Mouse (Mus musculus) hindbrain, embryonic 13.5 days (tissue): ENCODE measurements at regions not wholly inside any gene's neighbourhood (a gene's known extent, or its start where the extent isn't known, plus 50 kb on each side); places are given as distances from the start of the nearest gene placed in this dataset.

Source experiments
- ATAC-seq: fragments of 200-750 bp; cut with Nextera tagmentation; 2 replicates; pipeline ENCODE4 v1.8.0; 2017; ENCODE audit warnings: moderate TSS enrichment; ENCODE audit not compliant: low FRiP score
- H3K27ac ChIP-seq: fragments of 300-500 bp; sonication (generic); 2 replicates; pipeline ENCODE4 v1.5.1; 2015; ENCODE audit warnings: inconsistent platforms, mild to moderate bottlenecking, moderate library complexity
- H3K27me3 ChIP-seq: fragments of 300-500 bp; sonication (generic); 2 replicates; pipeline ENCODE4 v1.6.1; 2015; ENCODE audit warnings: mild to moderate bottlenecking, inconsistent platforms
- H3K36me3 ChIP-seq: fragments of 300-500 bp; sonication (generic); 2 replicates; pipeline ENCODE4 v1.6.1; 2015; ENCODE audit warnings: mild to moderate bottlenecking, inconsistent platforms
- H3K4me1 ChIP-seq: fragments of 300-500 bp; sonication (generic); replicated peaks from 2 replicates; pipeline ENCODE4 v1.6.1; 2015; ENCODE audit warnings: inconsistent platforms
- H3K4me2 ChIP-seq: fragments of 300-500 bp; sonication (generic); 2 replicates; pipeline ENCODE4 v1.6.1; 2015; ENCODE audit warnings: inconsistent platforms, mild to moderate bottlenecking, moderate library complexity
- H3K4me3 ChIP-seq: fragments of 300-500 bp; sonication (generic); 2 replicates; pipeline ENCODE4 v1.5.1; 2015; ENCODE audit warnings: mild to moderate bottlenecking, inconsistent platforms
- H3K9ac ChIP-seq: fragments of 300-500 bp; sonication (generic); 2 replicates; pipeline ENCODE4 v1.6.1; 2015; ENCODE audit warnings: mild to moderate bottlenecking, inconsistent platforms
- H3K9me3 ChIP-seq: fragments of 300-500 bp; sonication (generic); 2 replicates; pipeline ENCODE4 v1.6.1; 2016; ENCODE audit warnings: inconsistent platforms
- WGBS: fragments of 180-500 bp; shearing (Covaris S2); methylation state at CpG from one replicate; pipeline ENCODE4 v1.1.7; 2015; 5-methylcytosine and 5-hydroxymethylcytosine counted together

- Histone ChIP-seq H3K9ac (no peak overlapping the region), H3K9me3 (no peaks in the 10 kb centered on the region), H3K27me3 (no peaks in the 10 kb centered on the region), H3K27ac (no peak overlapping the region), H3K36me3 (no peaks in the 10 kb centered on the region), H3K4me2 (no peak overlapping the region), H3K4me1 (no peaks in the 10 kb centered on the region), H3K4me3 (no peak overlapping the region)
- ATAC-seq = 0 out of 2 replicates have a peak, but pooled peaks have one; percentile 57
Observed at GRCm38 (mm10) chr12:48929035-48929434, 453.4 kb upstream of the Foxg1 start.

GRCm38 (mm10) chr12:48946505-48946904 lies 436.0 kb upstream of the Foxg1 start:
- Histone ChIP-seq H3K4me3 (no peak overlapping the region), H3K4me1 (no peaks in the 10 kb centered on the region), H3K9me3 (no peaks in the 10 kb centered on the region), H3K27ac (no peak overlapping the region), H3K27me3 (no peaks in the 10 kb centered on the region), H3K4me2 (no peak overlapping the region), H3K9ac (no peak overlapping the region), H3K36me3 (no peaks in the 10 kb centered on the region)
- no peak for ATAC-seq

- peak overlapping the region; percentile 83 for H3K27ac ChIP-seq
- no peaks in the 10 kb centered on the region for H3K27me3 ChIP-seq
- no peaks in the 10 kb centered on the region for H3K36me3 ChIP-seq
- H3K4me1 ChIP-seq = peaks cover 13% of the 10 kb centered on the region
- ATAC-seq = peak; percentile 93
- WGBS = 31% methylated on average over 6 of the region's 6 CpGs
- H3K4me3 ChIP-seq = no peak overlapping the region
- H3K9ac ChIP-seq = no peak overlapping the region
- 0 out of 2 replicates have a peak, but pooled peaks cover 3% of the 10 kb centered on the region for H3K9me3 ChIP-seq
- H3K4me2 ChIP-seq = 0 out of 2 replicates have a peak overlapping the region, but pooled peaks have one; percentile 25
Observed at GRCm38 (mm10) chr12:48959289-48960005, 423.0 kb upstream of the Foxg1 start.

DNA sequence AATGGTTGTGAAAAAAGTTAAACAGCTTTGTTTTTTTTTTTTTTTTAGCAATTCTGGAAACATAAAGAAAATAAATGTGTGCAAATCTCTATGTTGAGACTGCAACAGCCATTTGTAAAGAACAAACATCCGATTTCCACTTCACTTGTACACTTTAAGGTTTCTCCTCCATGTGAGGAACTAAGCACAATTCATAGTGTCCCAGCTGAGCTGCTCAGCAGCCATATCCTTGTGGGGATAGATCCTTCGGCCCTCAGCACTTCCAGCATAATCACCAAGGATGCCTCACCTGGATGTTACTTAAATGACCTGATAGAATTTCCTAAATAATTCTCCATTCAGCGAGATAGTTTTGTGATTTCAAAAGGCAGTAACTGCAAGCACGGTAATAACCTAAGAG lies 422.4 kb upstream of the Foxg1 start:
- Histone ChIP-seq H3K4me1 (peaks cover 13% of the 10 kb centered on the region), H3K4me2 (no peak overlapping the region), H3K9me3 (0 out of 2 replicates have a peak, but pooled peaks cover 3% of the 10 kb centered on the region), H3K9ac (no peak overlapping the region), H3K27ac (peak overlapping the region; percentile 81), H3K4me3 (no peak overlapping the region), H3K27me3 (no peaks in the 10 kb centered on the region), H3K36me3 (no peaks in the 10 kb centered on the region)
- peak; percentile 55; the same call in 1 of the 2 replicates for ATAC-seq
- 59% methylated on average over 4 of the region's 4 CpGs for WGBS

DNA sequence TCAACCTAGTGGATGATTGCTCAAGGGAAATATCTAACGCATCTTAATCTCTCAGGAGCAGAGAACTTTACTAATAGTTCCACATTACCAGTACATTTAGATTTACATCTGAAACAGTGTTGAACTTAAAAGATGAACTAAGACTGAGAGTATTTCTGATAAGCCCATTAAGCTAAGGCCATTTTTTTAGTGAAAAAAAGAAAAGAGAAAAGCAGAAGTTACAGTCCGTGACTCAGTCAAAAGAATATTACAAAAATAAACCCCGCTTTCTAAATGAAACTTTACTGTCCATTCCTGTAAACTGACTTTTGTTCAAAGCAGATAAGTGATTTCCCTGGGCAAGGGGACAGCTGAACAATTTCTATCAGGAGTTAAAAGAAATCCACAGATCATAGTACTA lies 419.0 kb upstream of the Foxg1 start:
- Histone ChIP-seq H3K4me2 (no peak overlapping the region), H3K4me1 (peaks cover 13% of the 10 kb centered on the region), H3K36me3 (no peaks in the 10 kb centered on the region), H3K4me3 (no peak overlapping the region), H3K27ac (no peak overlapping the region), H3K9ac (no peak overlapping the region), H3K9me3 (no peaks in the 10 kb centered on the region), H3K27me3 (no peaks in the 10 kb centered on the region)
- 92% methylated on average over 3 of the region's 3 CpGs for WGBS
- ATAC-seq = no peak
